Mouse (Mus musculus) effector memory CD4-positive, alpha-beta T cell, adult 5 months (primary cell): Measurements from ENCODE around the gene Noa1. TPM values are rescaled to one million over a fixed set of nuclear protein-coding genes. Genes with fewer than 3 reads are reported as not detected.

Source experiments
- polyA plus RNA-seq: library from polyadenylated mRNA; unstranded; fragments of 100-300 nt; shearing (Covaris generic); gene quantifications from one replicate; pipeline ENCODE4 v1.2.1, GENCODE M21; 2017

The Noa1 gene
- 18.8 TPM for polyA plus RNA-seq

GRCm38 (mm10) chr5:77309924-77310772 is at the start of gene Noa1, which contains the start of gene Polr2b:
Gene Noa1, minus strand, starts transcription at chr5:77310084.
Gene Polr2b, plus strand, starts transcription at chr5:77310147.

GRCm38 (mm10) chr5:77265081-77265670 is 44.7 kb downstream of the Noa1 start, which contains the start of gene Rest:
Gene Rest, plus strand, starts transcription at chr5:77265491.

Other genes with a start within 250 kb of the Noa1 start
- 393 TPM for gene Hopx, start 195.0 kb downstream of the Noa1 start, polyA plus RNA-seq
- not detected for gene Spink2, start 98.6 kb downstream of the Noa1 start, polyA plus RNA-seq
- gene Rest, start 44.6 kb downstream of the Noa1 start, polyA plus RNA-seq: 29.6 TPM
- gene Polr2b, start 63 bp upstream of the Noa1 start, polyA plus RNA-seq: 37.0 TPM
- not detected for gene Igfbp7, start 98.0 kb upstream of the Noa1 start, polyA plus RNA-seq